Mouse (Mus musculus) kidney, adult 8-10 months (tissue): ENCODE measurements around the gene Polm.

Source experiments
- DNase-seq, 2 experiments: peaks; one replicate each; pipeline ENCODE4 v3.0.0; 2022

The Polm gene

GRCm38 (mm10) chr11:5802457-5803217 is 35.2 kb downstream of the Polm start:
- DNase-seq, result peak in 1 of 2 experiments; percentile 14

GRCm38 (mm10) chr11:5802005-5802404 is 35.8 kb downstream of the Polm start:
- no peak for DNase-seq

- DNase-seq, result no peak
These were observed 36.3 kb downstream of the Polm start for GRCm38 (mm10) chr11:5801511-5801910.

GRCm38 (mm10) chr11:5799621-5800490 is 38.0 kb downstream of the Polm start:
- no peak for DNase-seq

GRCm38 (mm10) chr11:5797928-5798327 is 39.9 kb downstream of the Polm start:
- no peak for DNase-seq

GRCm38 (mm10) chr11:5797371-5797770 is 40.4 kb downstream of the Polm start:
- no peak for DNase-seq

- DNase-seq, result no peak
These were observed 40.9 kb downstream of the Polm start for GRCm38 (mm10) chr11:5796939-5797338.

- DNase-seq, result no peak
These were observed 42.1 kb downstream of the Polm start for GRCm38 (mm10) chr11:5795706-5796105.

- DNase-seq, result no peak
These were observed 42.5 kb downstream of the Polm start for GRCm38 (mm10) chr11:5795290-5795689.

- DNase-seq, result no peak
These were observed 47.4 kb downstream of the Polm start for GRCm38 (mm10) chr11:5790431-5790830.

GRCm38 (mm10) chr11:5789754-5790333 is 48.0 kb downstream of the Polm start:
- no peak for DNase-seq

- peak in 1 of 2 experiments; percentile 11 for DNase-seq
These were observed 48.6 kb downstream of the Polm start for GRCm38 (mm10) chr11:5789071-5789753.

GRCm38 (mm10) chr11:5788056-5789014 is 49.5 kb downstream of the Polm start, which contains the start of gene Dbnl:
TSS of gene Dbnl (plus strand) at chr11:5788488.
- DNase-seq, result peak; percentile 96

- DNase-seq, result no peak
These were observed 50.2 kb downstream of the Polm start for GRCm38 (mm10) chr11:5787671-5788055.

GRCm38 (mm10) chr11:5785732-5786131 is 52.1 kb downstream of the Polm start:
- DNase-seq, result no peak

GRCm38 (mm10) chr11:5782199-5782944 is 55.4 kb downstream of the Polm start:
- DNase-seq, result peak; percentile 36 to 55

- DNase-seq, result no peak
These were observed 57.7 kb downstream of the Polm start for GRCm38 (mm10) chr11:5780035-5780499.

- DNase-seq, result peak in 1 of 2 experiments; percentile 23
These were observed 59.3 kb downstream of the Polm start for GRCm38 (mm10) chr11:5778481-5778880.
